Mouse (Mus musculus) megakaryocyte, adult 5-6 weeks (primary cell): ENCODE measurements around the gene Pdcd7. TPM values are rescaled to one million over a fixed set of nuclear protein-coding genes. Genes with fewer than 3 reads are reported as not detected.

ENCODE experiments used
- ATAC-seq: 2 replicates; pipeline ENCODE4 v1.8.0; 2016; ENCODE audit warnings: mild to moderate bottlenecking, inconsistent platforms; ENCODE audit not compliant: poor library complexity, severe bottlenecking
- total RNA-seq, 2 experiments: library from RNA; stranded (forward) in 1 of 2; stranded (reverse) in 1 of 2; fragments of 153-499, 151-499 nt in 1 of 2; fragments of 221-1000, 200-1000 nt in 1 of 2; gene quantifications; 2 replicates each; pipeline versions ENCODE4 v1.2.3 to v1.2.4; 2015 to 2017

Gene Pdcd7
- total RNA-seq, 2 experiments from 2014 or later, result 14.3 to 19.3 TPM

- ATAC-seq, result no peak
Observed at GRCm38 (mm10) chr9:65353251-65353650, 7.3 kb downstream of the Pdcd7 start.

GRCm38 (mm10) chr9:65356561-65356960 lies 10.7 kb downstream of the Pdcd7 start:
- no peak for ATAC-seq

GRCm38 (mm10) chr9:65356971-65357370 lies 11.1 kb downstream of the Pdcd7 start:
- no peak for ATAC-seq

GRCm38 (mm10) chr9:65358956-65359480 lies 13.1 kb downstream of the Pdcd7 start:
- no peak for ATAC-seq

- no peak for ATAC-seq
Observed at GRCm38 (mm10) chr9:65360641-65361448, 14.9 kb downstream of the Pdcd7 start, which contains the start of gene Ubap1l. Gene Ubap1l (plus strand): TSS chr9:65361041.

GRCm38 (mm10) chr9:65363684-65364083 lies 17.8 kb downstream of the Pdcd7 start:
- no peak for ATAC-seq

- ATAC-seq, result no peak
Observed at GRCm38 (mm10) chr9:65365721-65366120, 19.8 kb downstream of the Pdcd7 start.

- no peak for ATAC-seq
Observed at GRCm38 (mm10) chr9:65371756-65372155, 25.9 kb downstream of the Pdcd7 start.

- no peak for ATAC-seq
Observed at GRCm38 (mm10) chr9:65372449-65372848, 26.5 kb downstream of the Pdcd7 start.

GRCm38 (mm10) chr9:65374468-65375162 lies 28.7 kb downstream of the Pdcd7 start:
- no peak for ATAC-seq

GRCm38 (mm10) chr9:65375163-65375934 lies 29.4 kb downstream of the Pdcd7 start:
- ATAC-seq, result no peak

- ATAC-seq, result no peak
Observed at GRCm38 (mm10) chr9:65381017-65381590, 35.2 kb downstream of the Pdcd7 start.

- no peak for ATAC-seq
Observed at GRCm38 (mm10) chr9:65382031-65382750, 36.3 kb downstream of the Pdcd7 start.

- no peak for ATAC-seq
Observed at GRCm38 (mm10) chr9:65382751-65383097, 36.8 kb downstream of the Pdcd7 start.

- ATAC-seq, result no peak
Observed at GRCm38 (mm10) chr9:65384276-65384675, 38.4 kb downstream of the Pdcd7 start.

- ATAC-seq, result no peak
Observed at GRCm38 (mm10) chr9:65386373-65387140, 40.7 kb downstream of the Pdcd7 start.

GRCm38 (mm10) chr9:65390752-65391612 lies 45.1 kb downstream of the Pdcd7 start:
- no peak for ATAC-seq

GRCm38 (mm10) chr9:65391613-65391964 lies 45.7 kb downstream of the Pdcd7 start, which contains the start of gene Kbtbd13:
Gene Kbtbd13 (minus strand): TSS chr9:65391652.
- no peak for ATAC-seq
